Mouse (Mus musculus): ENCODE results near the gene Entpd8. TPM values are rescaled to one million over a fixed set of nuclear protein-coding genes. Genes with fewer than 3 reads are reported as not detected.

Gene Entpd8
- polyA plus RNA-seq, 1 experiment = not detected

DNA sequence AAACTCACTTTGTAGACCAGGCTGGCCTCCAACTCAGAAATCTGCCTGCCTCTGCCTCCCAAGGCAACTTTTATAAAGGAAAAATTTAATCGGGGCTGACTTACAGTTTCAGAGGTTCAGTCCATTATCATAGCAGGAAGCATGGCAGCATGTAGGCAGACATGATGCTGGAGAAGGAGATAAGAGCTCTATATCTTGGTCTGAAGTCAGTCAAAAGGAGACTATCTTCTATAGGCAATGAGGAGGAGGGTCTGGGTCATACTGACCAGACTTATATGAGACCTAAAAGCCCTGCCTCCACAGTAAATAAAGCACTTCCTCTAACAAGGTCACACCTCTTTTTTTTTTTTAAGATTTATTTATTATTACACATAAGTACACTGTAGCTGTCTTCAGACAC lies 15.8 kb upstream of the Entpd8 start:
- Histone ChIP-seq H3K36me3 (ENCODE audit: control insufficient read depth, insufficient read depth) (peaks cover 18% of the 10 kb centered on the region), H3ac (ENCODE audit: control insufficient read depth, insufficient read length, low read depth) (no peak overlapping the region), H3K79me3 (ENCODE audit: low read depth) (no peaks in the 10 kb centered on the region), H3K27me3 (ENCODE audit: control insufficient read depth, insufficient read depth, insufficient read length) (peaks cover 4% of the 10 kb centered on the region), H3K79me2 (ENCODE audit: control insufficient read depth, insufficient read depth) (no peaks in the 10 kb centered on the region), H3K4me3 (ENCODE audit: insufficient read depth, poor library complexity, severe bottlenecking) (no peak overlapping the region)
- TF ChIP-seq CEBPB (IDR thresholded peaks at IDR 0.05; ENCODE audit: low read depth) (no peak), MYOG (IDR thresholded peaks at IDR 0.05; ENCODE audit: control insufficient read depth, extremely low read depth, insufficient read length) (no peak), USF1 (IDR thresholded peaks at IDR 0.05; ENCODE audit: low read depth) (no peak), CTCF (IDR thresholded peaks at IDR 0.05; ENCODE audit: control insufficient read depth, insufficient read depth, insufficient read length) (no peak), FOSL1 (IDR thresholded peaks at IDR 0.05; ENCODE audit: insufficient read depth, low read length, poor library complexity, severe bottlenecking) (no peak), MAX (IDR thresholded peaks at IDR 0.05) (no peak), MYOD1 (IDR thresholded peaks at IDR 0.05; ENCODE audit: control insufficient read depth, insufficient read length, low read depth) (no peak)

GRCm38 (mm10) chr2:25065537-25065936 lies 14.6 kb upstream of the Entpd8 start:
- Histone ChIP-seq H3ac (ENCODE audit: control insufficient read depth, insufficient read length, low read depth) (no peak overlapping the region), H3K27me3 (ENCODE audit: control insufficient read depth, insufficient read depth, insufficient read length) (peaks cover 4% of the 10 kb centered on the region), H3K79me3 (ENCODE audit: low read depth) (no peaks in the 10 kb centered on the region), H3K36me3 (ENCODE audit: control insufficient read depth, insufficient read depth) (peaks cover 6% of the 10 kb centered on the region), H3K4me3 (ENCODE audit: insufficient read depth, poor library complexity, severe bottlenecking) (no peak overlapping the region), H3K79me2 (ENCODE audit: control insufficient read depth, insufficient read depth) (no peaks in the 10 kb centered on the region)
- TF ChIP-seq CEBPB (IDR thresholded peaks at IDR 0.05; ENCODE audit: low read depth) = no peak
- no peak for TF ChIP-seq MAX (IDR thresholded peaks at IDR 0.05)
- TF ChIP-seq USF1 (IDR thresholded peaks at IDR 0.05; ENCODE audit: low read depth) = no peak
- no peak for TF ChIP-seq FOSL1 (IDR thresholded peaks at IDR 0.05; ENCODE audit: insufficient read depth, low read length, poor library complexity, severe bottlenecking)
- TF ChIP-seq MYOD1 (IDR thresholded peaks at IDR 0.05; ENCODE audit: control insufficient read depth, insufficient read length, low read depth) = no peak
- TF ChIP-seq CTCF (IDR thresholded peaks at IDR 0.05; ENCODE audit: control insufficient read depth, insufficient read depth, insufficient read length) = no peak
- no peak for TF ChIP-seq MYOG (IDR thresholded peaks at IDR 0.05; ENCODE audit: control insufficient read depth, extremely low read depth, insufficient read length)

- Histone ChIP-seq H3K79me3 (ENCODE audit: low read depth) (no peaks in the 10 kb centered on the region), H3K79me2 (ENCODE audit: control insufficient read depth, insufficient read depth) (no peaks in the 10 kb centered on the region), H3ac (ENCODE audit: control insufficient read depth, insufficient read length, low read depth) (no peak overlapping the region), H3K36me3 (ENCODE audit: control insufficient read depth, insufficient read depth) (peaks cover 5% of the 10 kb centered on the region), H3K4me3 (ENCODE audit: insufficient read depth, poor library complexity, severe bottlenecking) (no peak overlapping the region), H3K27me3 (ENCODE audit: control insufficient read depth, insufficient read depth, insufficient read length) (peaks cover 4% of the 10 kb centered on the region)
- TF ChIP-seq MYOD1 (IDR thresholded peaks at IDR 0.05; ENCODE audit: control insufficient read depth, insufficient read length, low read depth) (no peak), CTCF (IDR thresholded peaks at IDR 0.05; ENCODE audit: control insufficient read depth, insufficient read depth, insufficient read length) (no peak), MAX (IDR thresholded peaks at IDR 0.05) (no peak), CEBPB (IDR thresholded peaks at IDR 0.05; ENCODE audit: low read depth) (no peak), MYOG (IDR thresholded peaks at IDR 0.05; ENCODE audit: control insufficient read depth, extremely low read depth, insufficient read length) (no peak), FOSL1 (IDR thresholded peaks at IDR 0.05; ENCODE audit: insufficient read depth, low read length, poor library complexity, severe bottlenecking) (no peak), USF1 (IDR thresholded peaks at IDR 0.05; ENCODE audit: low read depth) (no peak)
Measured at GRCm38 (mm10) chr2:25066552-25066951, 13.6 kb upstream of the Entpd8 start.

GRCm38 (mm10) chr2:25069537-25069936 lies 10.6 kb upstream of the Entpd8 start:
- no peak for TF ChIP-seq CEBPB (IDR thresholded peaks at IDR 0.05; ENCODE audit: low read depth)
- TF ChIP-seq FOSL1 (IDR thresholded peaks at IDR 0.05; ENCODE audit: insufficient read depth, low read length, poor library complexity, severe bottlenecking) = no peak
- no peak for TF ChIP-seq CTCF (IDR thresholded peaks at IDR 0.05; ENCODE audit: control insufficient read depth, insufficient read depth, insufficient read length)
- no peak for TF ChIP-seq MYOD1 (IDR thresholded peaks at IDR 0.05; ENCODE audit: control insufficient read depth, insufficient read length, low read depth)
- TF ChIP-seq USF1 (IDR thresholded peaks at IDR 0.05; ENCODE audit: low read depth) = no peak
- no peak for TF ChIP-seq MAX (IDR thresholded peaks at IDR 0.05)
- TF ChIP-seq MYOG (IDR thresholded peaks at IDR 0.05; ENCODE audit: control insufficient read depth, extremely low read depth, insufficient read length) = no peak

GRCm38 (mm10) chr2:25072398-25072797 lies 7.7 kb upstream of the Entpd8 start:
- H3K79me3 ChIP-seq (ENCODE audit: low read depth) = no peaks in the 10 kb centered on the region
- H3K36me3 ChIP-seq (ENCODE audit: control insufficient read depth, insufficient read depth) = no peaks in the 10 kb centered on the region
- H3K4me3 ChIP-seq (ENCODE audit: insufficient read depth, poor library complexity, severe bottlenecking) = no peak overlapping the region
- no peak overlapping the region for H3ac ChIP-seq (ENCODE audit: control insufficient read depth, insufficient read length, low read depth)
- H3K79me2 ChIP-seq (ENCODE audit: control insufficient read depth, insufficient read depth) = no peaks in the 10 kb centered on the region
- peaks cover 10% of the 10 kb centered on the region for H3K27me3 ChIP-seq (ENCODE audit: control insufficient read depth, insufficient read depth, insufficient read length)
- TF ChIP-seq CEBPB (IDR thresholded peaks at IDR 0.05; ENCODE audit: low read depth) (no peak), MYOG (IDR thresholded peaks at IDR 0.05; ENCODE audit: control insufficient read depth, extremely low read depth, insufficient read length) (no peak), CTCF (IDR thresholded peaks at IDR 0.05; ENCODE audit: control insufficient read depth, insufficient read depth, insufficient read length) (no peak), FOSL1 (IDR thresholded peaks at IDR 0.05; ENCODE audit: insufficient read depth, low read length, poor library complexity, severe bottlenecking) (no peak), MAX (IDR thresholded peaks at IDR 0.05) (no peak), MYOD1 (IDR thresholded peaks at IDR 0.05; ENCODE audit: control insufficient read depth, insufficient read length, low read depth) (no peak), USF1 (IDR thresholded peaks at IDR 0.05; ENCODE audit: low read depth) (no peak)

More at GRCm38 (mm10) chr2:25069537-25069936, 10.6 kb upstream of the Entpd8 start:
- Histone ChIP-seq H3K79me3 (ENCODE audit: low read depth) (no peaks in the 10 kb centered on the region), H3K79me2 (ENCODE audit: control insufficient read depth, insufficient read depth) (no peaks in the 10 kb centered on the region), H3K36me3 (ENCODE audit: control insufficient read depth, insufficient read depth) (no peaks in the 10 kb centered on the region), H3K4me3 (ENCODE audit: insufficient read depth, poor library complexity, severe bottlenecking) (no peak overlapping the region), H3ac (ENCODE audit: control insufficient read depth, insufficient read length, low read depth) (no peak overlapping the region), H3K27me3 (ENCODE audit: control insufficient read depth, insufficient read depth, insufficient read length) (peaks cover 4% of the 10 kb centered on the region)

- Histone ChIP-seq H3K79me3 (ENCODE audit: low read depth) (no peaks in the 10 kb centered on the region), H3K36me3 (ENCODE audit: control insufficient read depth, insufficient read depth) (no peaks in the 10 kb centered on the region), H3K4me3 (ENCODE audit: insufficient read depth, poor library complexity, severe bottlenecking) (no peak overlapping the region), H3ac (ENCODE audit: control insufficient read depth, insufficient read length, low read depth) (no peak overlapping the region), H3K27me3 (ENCODE audit: control insufficient read depth, insufficient read depth, insufficient read length) (peaks cover 19% of the 10 kb centered on the region), H3K79me2 (ENCODE audit: control insufficient read depth, insufficient read depth) (no peaks in the 10 kb centered on the region)
- TF ChIP-seq FOSL1 (IDR thresholded peaks at IDR 0.05; ENCODE audit: insufficient read depth, low read length, poor library complexity, severe bottlenecking) (no peak), USF1 (IDR thresholded peaks at IDR 0.05; ENCODE audit: low read depth) (no peak), MAX (IDR thresholded peaks at IDR 0.05) (no peak), CTCF (IDR thresholded peaks at IDR 0.05; ENCODE audit: control insufficient read depth, insufficient read depth, insufficient read length) (no peak), MYOG (IDR thresholded peaks at IDR 0.05; ENCODE audit: control insufficient read depth, extremely low read depth, insufficient read length) (no peak), CEBPB (IDR thresholded peaks at IDR 0.05; ENCODE audit: low read depth) (no peak)
Measured at GRCm38 (mm10) chr2:25075506-25075905, 4.6 kb upstream of the Entpd8 start.
